Mouse (Mus musculus): Measurements from ENCODE around the gene Nol11.
"Not testable (repeated sequence)": the region's sequence is repeated elsewhere in the genome, so short reads cannot be mapped to it uniquely, and the experiment has no call there.

Gene Nol11

GRCm38 (mm10) chr11:107155292-107155691 lies 33.9 kb downstream of the Nol11 start:
- DNase-seq (ENCODE audit: low spot score in 2 of 2) = no peak

GRCm38 (mm10) chr11:107154431-107154830 lies 34.8 kb downstream of the Nol11 start:
- no peak for DNase-seq (ENCODE audit: low spot score in 2 of 2)

DNA sequence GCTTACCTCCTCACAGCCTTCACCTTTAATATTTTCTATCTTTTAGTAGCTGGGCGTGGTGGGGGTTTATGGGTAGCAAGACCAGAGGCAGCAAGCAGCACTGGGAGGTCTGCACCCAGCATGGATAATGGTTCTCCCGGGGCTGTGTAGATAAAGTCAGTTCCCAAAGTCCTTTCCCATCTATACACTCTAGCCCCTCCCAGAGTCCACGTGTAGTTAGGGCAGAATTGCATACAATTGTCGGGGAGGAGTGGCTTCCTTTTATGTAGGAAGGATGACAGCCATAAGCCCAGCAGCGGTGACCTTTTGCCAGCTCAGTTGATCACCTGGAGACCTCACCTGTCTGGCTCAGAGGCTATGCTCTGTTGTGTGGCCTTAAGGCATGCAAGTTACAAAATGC lies 35.5 kb downstream of the Nol11 start:
- no peak for DNase-seq (ENCODE audit: low spot score in 2 of 2)

DNA sequence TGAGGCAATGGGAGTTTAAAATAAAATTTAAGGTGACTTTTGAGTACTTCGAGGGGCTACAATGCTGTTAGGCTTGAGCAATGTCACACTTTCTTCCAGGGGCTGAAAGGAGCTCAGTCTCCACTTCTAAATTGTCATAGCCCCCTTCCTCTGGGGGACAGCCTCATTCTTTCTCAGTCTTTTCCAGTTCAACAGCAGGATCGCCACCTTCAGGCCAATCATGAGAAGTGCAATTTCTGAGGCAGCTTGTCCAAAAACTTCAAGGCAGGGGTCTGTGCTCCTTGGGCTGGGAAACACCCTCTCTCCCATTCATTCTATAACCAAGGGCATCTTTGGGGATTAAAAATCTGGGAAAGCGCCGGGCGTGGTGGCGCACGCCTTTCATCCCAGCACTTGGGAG lies 37.4 kb downstream of the Nol11 start:
- DNase-seq (ENCODE audit: low spot score in 2 of 2) = no peak

DNA sequence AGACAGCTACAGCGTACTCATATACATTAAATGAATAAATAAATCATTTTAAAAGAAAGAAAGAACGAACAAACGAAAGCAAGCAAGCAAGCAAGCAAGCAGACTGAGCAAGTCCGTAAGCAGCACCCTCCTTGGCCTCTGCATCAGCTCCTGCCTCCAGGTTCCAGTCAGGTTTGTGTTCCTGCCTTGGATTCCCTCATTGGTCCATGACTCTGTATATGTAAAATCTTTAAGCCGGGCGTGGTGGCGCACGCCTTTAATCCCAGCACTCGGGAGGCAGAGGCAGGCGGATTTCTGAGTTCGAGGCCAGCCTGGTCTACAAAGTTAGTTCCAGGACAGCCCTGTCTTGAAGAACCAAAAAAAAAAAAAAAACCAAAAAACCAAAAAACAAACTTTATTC lies 45.2 kb downstream of the Nol11 start:
- not testable (repeated sequence) for DNase-seq (ENCODE audit: low spot score in 2 of 2)

DNA sequence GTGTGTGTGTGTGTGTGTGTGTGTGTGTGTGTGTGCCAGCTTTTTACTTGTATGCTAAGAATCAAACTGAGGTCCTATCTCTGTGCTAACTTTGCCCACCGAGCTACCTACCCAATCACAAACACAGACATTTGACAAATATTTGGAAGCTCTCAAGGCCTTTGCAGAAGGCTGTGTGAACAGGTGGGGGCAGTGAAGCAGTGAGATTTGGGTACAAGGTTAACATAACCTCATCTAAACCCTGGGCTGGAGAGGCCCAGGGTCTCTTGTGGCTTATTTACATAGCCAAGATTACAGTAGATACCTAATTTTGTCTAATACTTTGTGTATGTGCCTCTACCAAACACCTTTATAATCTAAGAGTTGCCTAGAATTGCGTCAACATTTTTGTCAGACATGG lies 46.8 kb downstream of the Nol11 start:
- DNase-seq (ENCODE audit: low spot score in 2 of 2) = no peak

DNA sequence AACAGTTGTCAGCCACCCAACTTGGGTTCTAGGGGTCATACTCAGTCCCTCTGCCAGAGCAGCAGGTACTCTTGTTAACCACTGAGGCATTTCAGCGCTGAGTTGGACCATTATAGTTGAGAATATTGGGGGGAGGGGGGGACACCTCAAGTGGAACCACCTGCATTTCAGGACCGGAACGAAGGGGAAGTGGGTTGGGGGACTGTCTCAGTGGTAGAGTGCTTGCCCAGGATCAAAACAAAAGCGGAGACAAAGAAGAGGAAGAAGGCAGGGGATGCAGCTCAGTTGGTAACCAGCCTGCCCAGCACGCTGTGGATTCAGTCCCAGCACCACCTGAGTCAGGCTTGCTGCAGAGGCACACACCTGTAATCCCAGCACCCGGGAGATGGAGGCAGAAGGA lies 48.4 kb downstream of the Nol11 start:
- peak in 1 of 2 experiments; percentile 15 for DNase-seq (ENCODE audit: low spot score in 2 of 2)

DNA sequence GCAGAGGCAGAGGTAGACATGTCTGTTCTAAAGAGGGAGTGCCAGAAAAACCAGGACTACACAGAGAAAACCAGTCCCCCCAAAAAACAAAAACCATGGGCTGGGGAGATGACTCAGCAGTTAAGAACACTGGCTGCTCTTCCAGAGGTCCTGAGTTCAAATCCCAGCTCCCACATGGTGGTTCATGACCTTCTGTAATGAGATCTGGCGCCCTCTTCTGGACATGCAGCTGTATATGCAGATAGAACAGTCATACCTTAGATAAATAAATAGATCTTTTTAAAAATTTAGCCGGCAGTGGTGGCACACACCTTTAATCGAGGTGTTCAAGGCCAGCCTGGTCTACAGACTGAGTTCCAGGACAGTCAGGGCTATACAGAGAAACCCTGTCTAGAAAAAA lies 50.5 kb downstream of the Nol11 start:
- DNase-seq (ENCODE audit: low spot score in 2 of 2) = peak in 1 of 2 experiments; percentile 57

DNA sequence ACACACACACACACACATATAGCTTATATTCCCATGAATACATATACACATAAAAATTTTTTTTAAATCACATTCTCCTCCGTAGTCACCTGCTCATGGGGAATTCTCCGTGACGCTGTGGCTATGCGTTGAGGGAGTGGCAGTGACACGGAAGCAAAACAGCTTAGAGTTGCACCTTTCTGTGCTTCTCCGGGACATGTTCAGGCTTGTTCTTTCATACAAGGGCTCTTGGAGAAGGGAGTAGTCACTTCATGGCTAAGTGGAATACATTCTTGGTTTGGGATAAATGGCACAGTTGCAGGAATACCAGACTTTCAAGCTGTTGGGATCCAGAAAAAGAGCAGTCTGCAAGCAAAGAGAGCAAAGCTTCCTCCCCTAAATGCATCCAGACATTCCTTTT lies 51.6 kb downstream of the Nol11 start:
- DNase-seq (ENCODE audit: low spot score in 2 of 2) = no peak

GRCm38 (mm10) chr11:107136458-107136857 lies 52.7 kb downstream of the Nol11 start:
- not testable (repeated sequence) for DNase-seq (ENCODE audit: low spot score in 2 of 2)

DNA sequence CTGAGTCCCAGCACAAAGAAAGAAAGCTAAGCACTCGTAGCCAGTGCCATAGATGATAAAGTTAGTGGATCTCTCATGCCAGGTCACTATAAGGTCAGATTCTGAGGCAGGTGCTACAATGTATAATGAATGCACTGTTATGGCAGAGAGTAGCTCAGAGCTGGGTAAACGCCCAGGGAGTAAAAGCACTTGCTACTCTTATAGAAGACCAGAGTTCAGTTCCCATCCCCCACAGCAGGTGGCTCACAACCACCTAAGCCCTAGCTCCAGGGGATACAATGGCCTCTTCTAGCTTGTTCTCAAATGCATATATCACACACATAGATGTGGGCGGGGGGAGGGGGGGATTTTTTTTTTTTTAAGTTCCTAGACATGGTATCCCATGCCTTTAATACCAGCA lies 53.4 kb downstream of the Nol11 start:
- DNase-seq (ENCODE audit: low spot score in 2 of 2) = no peak

DNA sequence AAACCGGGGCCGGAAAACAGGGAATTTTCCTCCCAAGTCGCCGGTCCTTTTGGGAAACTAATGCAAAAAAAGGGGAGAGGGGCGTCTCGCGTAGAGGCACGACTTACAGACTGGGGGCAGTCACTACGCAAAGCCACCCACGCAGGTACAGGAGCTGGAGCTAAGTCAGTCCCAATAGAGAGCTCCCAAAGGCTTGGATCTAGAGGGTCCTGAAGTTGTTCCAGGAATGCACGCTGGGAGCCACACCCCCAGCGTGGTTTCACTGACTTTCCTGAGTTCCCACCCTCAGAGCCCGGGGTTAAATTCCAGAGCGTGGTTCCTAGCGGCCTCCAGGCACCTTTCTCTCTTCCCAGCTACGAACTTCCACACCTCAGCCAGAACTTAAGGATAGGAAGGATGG lies 56.8 kb downstream of the Nol11 start:
- DNase-seq (ENCODE audit: low spot score in 2 of 2) = no peak

DNA sequence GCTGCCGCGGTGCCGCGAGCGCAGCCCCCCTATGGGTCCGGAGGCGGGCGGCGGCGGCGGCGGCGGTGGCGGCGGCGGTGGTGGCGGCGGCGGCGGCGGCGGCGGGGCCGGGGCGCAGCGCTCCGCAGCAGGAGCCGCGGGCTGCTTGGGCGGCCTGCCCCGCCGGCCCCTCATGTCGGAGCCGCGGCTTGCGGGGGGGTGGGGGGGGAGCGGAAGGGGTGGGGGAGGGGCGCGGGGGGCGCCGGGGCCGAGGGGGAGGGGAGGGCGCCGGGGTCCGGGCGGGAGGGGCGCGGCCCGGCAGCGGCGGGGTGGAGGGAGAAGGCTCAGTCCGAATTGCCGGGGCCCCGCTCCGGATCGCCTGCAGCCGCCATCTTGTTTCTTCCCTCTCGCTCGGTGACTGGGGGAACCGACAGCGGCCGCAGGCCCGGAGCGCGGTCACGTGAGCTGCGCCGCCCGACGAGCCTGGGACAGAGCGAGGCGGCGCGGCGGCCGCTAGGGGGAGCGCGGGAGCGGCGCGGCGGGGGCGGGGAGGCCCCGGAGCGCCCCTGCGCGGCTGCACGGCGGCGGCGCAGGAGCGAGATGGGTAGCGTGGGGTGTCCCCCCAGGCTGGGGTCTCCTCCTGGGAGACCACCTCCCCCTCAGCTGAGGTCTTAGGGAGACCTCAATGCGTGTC lies 57.3 kb downstream of the Nol11 start, which contains the start of gene Bptf:
Gene Bptf, minus strand, starts transcription at position 379 of the 673 bp plus-strand sequence.
- peak; percentile 83 to 90 for DNase-seq (ENCODE audit: low spot score in 2 of 2)

DNA sequence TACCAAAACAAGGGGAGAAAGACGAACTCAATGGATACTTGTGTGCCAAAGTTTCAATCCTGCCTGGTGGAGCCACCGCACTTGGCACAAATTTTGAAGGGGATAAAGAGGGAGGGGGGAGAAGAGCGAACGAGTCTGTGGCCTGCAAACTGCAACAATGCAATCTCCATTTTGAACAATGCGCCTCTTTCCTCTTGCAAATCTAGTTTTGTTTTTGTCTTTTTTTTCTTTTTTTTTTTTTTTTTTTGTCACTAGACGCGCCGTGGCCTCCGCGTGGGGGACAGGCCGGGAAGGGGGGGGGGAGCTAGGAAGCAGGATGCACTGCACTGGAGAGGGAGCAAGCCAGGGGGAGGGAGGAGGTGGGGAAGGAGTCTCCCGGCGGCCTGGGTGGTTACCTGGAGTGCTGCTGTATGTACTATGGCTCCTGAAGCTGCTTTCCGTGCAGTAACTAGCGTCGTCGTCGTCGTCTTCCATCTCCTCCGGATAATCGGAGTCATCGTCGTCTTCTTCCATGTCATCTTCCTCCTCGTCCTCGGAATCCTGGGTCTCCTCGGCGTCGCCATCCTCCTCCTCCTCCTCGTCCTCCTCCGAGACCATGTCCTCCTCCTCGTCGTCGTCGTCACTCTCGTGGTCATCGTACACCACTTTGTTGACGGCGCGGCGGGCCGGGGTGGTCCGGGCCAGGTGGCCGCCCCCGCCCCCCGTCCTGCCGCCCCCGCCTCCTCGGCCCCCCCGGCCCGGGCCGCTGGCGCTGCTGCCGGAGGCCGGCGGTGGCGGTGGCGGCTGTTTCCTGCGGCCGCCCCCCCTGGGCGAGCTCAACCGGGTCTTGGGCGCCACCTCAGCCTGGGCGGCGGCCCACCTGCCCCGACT lies 58.1 kb downstream of the Nol11 start:
- DNase-seq (ENCODE audit: low spot score in 2 of 2) = peak; percentile 36 to 50

- DNase-seq (ENCODE audit: low spot score in 2 of 2) = no peak
These were observed 58.9 kb downstream of the Nol11 start for GRCm38 (mm10) chr11:107130221-107130788.

- DNase-seq (ENCODE audit: low spot score in 2 of 2) = no peak
These were observed 59.5 kb downstream of the Nol11 start for GRCm38 (mm10) chr11:107129641-107130040.

GRCm38 (mm10) chr11:107126716-107127115 lies 62.5 kb downstream of the Nol11 start:
- not testable (repeated sequence) for DNase-seq (ENCODE audit: low spot score in 2 of 2)

DNA sequence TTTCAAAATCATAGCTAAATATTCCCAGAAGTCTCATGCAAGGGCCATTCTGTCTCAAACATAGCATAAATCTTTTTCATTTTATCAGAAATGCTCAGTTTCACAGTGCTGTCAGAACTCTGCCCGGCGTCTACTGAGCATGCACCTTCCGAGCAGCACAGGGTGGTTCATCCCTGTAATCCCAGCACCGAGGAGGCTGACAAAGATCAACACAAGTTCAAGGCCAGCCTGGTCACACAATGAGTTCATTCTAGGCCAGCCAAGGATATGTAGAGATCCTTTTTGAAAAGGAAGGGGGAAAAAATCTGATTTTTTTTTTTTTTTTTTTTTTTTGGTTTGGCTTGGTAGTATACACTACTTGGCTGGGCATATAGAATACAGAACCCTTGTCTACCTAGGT lies 64.2 kb downstream of the Nol11 start:
- no peak for DNase-seq (ENCODE audit: low spot score in 2 of 2)

GRCm38 (mm10) chr11:107124327-107124731 lies 64.9 kb downstream of the Nol11 start:
- no peak for DNase-seq (ENCODE audit: low spot score in 2 of 2)

DNA sequence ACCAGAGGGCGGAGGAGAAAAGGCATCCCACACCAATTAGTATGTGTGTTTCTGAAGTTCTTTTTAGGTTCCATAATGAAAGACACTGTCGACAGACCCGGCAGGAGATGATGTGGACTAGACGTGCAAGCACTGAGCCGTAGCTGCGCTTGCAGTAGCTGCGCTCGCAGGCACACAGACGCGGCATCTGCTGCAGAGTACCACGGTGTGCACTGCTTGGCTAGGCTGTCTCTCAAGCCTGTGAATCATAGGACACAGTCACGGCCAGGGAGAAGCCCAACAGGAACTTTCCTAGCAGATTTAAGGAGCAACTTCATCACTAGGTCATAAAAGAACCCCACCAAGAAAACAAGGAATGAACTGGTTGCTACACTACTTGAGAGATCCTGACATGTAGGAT lies 71.4 kb downstream of the Nol11 start:
- DNase-seq (ENCODE audit: low spot score in 2 of 2) = no peak

Measured in spleen, postnatal 14 days (tissue).